Mouse (Mus musculus) macrophage (primary cell): ENCODE results near the gene Crbn. TPM values are rescaled to one million over a fixed set of nuclear protein-coding genes. Genes with fewer than 3 reads are reported as not detected.

ENCODE experiments used
- H3K27ac ChIP-seq: fragments of 350-480 bp; formaldehyde crosslinking; 2 replicates; pipeline ENCODE4 v1.9.0; 2021
- H3K36me3 ChIP-seq: fragments of 350-480 bp; formaldehyde crosslinking; 2 replicates; pipeline ENCODE4 v1.9.0; 2021; ENCODE audit errors: inconsistent target
- H3K4me3 ChIP-seq: fragments of 350-480 bp; formaldehyde crosslinking; 2 replicates; pipeline ENCODE4 v1.9.0; 2021; ENCODE audit errors: inconsistent target
- H3K79me2 ChIP-seq: fragments of 350-480 bp; formaldehyde crosslinking; 2 replicates; pipeline ENCODE4 v1.9.0; 2021; ENCODE audit errors: inconsistent target
- WGBS: methylation state at CpG from one replicate; pipeline ENCODE4 v1.1.7; 2026; ENCODE audit warnings: inconsistent platforms; ENCODE audit not compliant: missing documents; 5-methylcytosine and 5-hydroxymethylcytosine counted together
- polyA plus RNA-seq: library from polyadenylated mRNA; stranded (reverse); fragments of 250-400 nt; gene quantifications from 3 replicates; pipeline ENCODE4 v1.2.4, GENCODE M21; 2018; ENCODE audit warnings: inconsistent platforms

Crbn gene
- polyA plus RNA-seq, 1 experiment from 2014 or later: 26.6 TPM

DNA sequence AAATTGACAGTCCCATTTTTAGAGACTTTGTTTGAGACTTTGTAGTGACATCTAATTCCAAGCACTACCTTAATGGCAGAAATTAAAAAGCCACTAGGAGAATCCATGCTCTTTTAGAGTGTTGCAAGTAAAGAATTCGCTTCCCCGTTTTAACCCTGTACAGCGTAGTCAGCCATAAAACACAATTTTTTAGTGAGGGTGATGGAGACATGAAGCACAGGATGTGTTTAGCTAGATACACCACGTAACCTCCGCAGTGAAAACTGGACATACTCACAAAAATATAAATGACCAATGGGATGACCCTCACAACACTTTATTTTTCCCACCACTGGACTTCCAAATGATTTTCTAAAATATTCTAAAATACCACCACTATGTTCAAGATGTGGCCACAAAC is 52.6 kb downstream of the Crbn start:
- no peaks in the 10 kb centered on the region for H3K36me3 ChIP-seq
- no peak overlapping the region for H3K27ac ChIP-seq
- H3K79me2 ChIP-seq: no peaks in the 10 kb centered on the region
- no peak overlapping the region for H3K4me3 ChIP-seq
- WGBS: 93% methylated on average over 5 of the region's 5 CpGs

DNA sequence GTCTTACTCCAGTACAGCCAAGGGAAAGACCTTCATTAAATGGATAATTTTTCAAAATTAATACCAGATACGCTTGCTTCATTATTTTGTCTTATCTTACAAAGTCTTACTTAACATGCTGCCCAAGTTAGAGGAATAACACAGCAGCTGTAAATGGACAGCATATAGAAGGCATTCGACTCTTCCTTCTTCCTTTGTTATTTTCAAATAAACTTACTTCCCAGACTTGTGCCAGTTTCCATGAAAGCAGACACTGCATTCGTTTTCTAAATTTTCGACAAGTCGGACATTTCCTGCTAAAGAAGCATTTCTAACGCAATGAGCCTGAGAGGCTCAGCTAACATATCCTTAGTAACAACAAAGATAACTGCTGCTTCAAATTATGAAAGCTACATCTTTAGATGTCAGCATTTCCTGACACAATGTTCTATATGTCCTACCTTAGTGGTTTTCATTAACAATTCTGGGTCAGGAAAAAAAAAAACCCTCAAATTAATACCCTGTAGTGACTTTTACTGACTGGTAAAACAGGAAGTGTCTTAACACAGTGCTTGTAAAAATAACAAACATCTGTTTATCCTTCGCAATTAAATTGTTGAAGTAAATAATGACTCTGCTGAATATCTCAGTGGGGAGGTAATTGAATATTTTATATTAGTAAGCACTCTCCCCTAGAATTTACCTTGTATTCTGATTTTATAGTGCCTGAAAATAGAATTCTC is 54.0 kb downstream of the Crbn start:
- WGBS: 77% methylated on average over 7 of the region's 7 CpGs

DNA sequence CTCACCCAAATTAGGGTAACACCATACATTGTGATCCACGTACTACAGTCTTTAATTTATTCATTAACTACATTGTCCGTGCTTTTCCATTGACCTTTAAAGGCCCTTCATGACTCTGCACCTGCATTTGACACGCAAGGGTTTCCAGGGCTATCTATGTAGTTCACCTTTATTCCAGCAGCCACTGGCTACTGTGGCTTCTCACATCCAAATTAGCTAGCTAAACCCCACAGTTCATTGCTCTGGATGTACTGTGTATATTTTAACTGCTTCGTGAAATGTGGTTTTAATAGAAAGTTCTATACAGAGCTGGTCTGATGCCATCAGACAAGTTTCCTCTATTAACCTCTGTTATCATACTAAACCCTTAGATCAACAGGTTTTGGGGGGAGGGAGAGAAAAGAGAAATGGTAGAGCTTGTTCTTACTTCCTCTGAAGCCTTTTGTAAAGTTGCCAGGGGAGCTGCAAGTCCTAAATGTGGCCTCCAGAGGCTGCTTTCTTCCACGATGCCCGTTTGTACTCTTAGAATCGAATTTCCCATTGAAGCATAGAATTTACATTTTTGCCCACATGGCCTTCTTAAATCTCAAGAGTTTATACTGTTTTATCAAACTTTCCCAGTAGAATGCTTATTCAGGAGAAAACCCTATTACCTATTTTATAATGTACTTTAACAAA is 56.2 kb downstream of the Crbn start:
- H3K27ac ChIP-seq: no peak overlapping the region
- 51% methylated on average over 6 of the region's 7 CpGs for WGBS
- H3K79me2 ChIP-seq: no peaks in the 10 kb centered on the region
- no peak overlapping the region for H3K4me3 ChIP-seq
- no peaks in the 10 kb centered on the region for H3K36me3 ChIP-seq

More for the DNA sequence above, 54.0 kb downstream of the Crbn start:
- Histone ChIP-seq H3K27ac (no peak overlapping the region), H3K4me3 (no peak overlapping the region), H3K79me2 (no peaks in the 10 kb centered on the region), H3K36me3 (no peaks in the 10 kb centered on the region)

DNA sequence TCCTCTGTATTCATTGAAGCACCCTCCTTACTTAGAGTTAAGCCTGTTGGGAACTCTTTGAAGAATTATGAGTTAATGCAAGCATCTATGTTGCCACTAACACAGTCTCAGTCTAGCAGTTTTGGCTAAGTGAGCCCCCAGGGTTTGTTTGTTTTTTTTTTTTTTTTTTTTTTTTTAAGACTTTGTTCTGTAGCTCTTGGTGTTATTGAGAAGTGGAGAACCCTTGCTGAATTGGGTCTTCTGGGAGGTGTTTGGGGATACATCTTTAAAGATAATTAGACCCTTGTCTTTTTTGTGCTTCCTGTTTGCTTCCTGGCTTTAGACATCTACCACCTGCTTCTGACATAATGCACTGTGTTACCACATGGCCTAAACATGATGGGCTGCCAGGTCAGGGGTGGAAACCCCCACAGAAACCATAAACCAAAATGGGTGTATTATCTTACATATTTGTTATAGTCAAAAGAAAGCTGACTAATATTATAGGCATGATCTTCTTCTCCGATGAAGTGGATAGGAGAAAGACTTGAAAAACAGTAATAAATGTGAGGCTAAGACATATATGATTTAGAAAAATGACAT is 59.5 kb downstream of the Crbn start:
- no peak overlapping the region for H3K27ac ChIP-seq
- no peaks in the 10 kb centered on the region for H3K79me2 ChIP-seq
- WGBS: 100% methylated on average over 1 of the region's 1 CpGs
- H3K4me3 ChIP-seq: no peak overlapping the region
- H3K36me3 ChIP-seq: no peaks in the 10 kb centered on the region

DNA sequence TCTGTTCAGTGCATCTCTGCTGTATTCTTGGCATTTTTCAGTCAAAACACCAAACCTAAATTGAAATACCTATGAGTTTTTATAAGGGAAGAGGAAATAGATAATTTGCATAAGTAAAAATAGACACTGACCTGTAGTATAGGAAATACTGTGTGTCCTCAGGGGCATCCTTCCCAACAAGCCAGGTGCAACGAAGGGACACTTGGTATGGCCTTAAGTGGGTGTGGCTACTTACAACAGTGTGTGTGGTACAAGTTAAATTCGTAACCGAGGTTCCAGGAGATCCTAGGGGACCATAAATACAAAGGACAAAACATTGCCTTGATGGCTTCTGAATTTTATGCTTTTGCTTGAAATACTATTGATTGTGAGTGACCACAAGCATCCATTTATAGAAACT is 61.6 kb downstream of the Crbn start:
- WGBS: 76% methylated on average over 3 of the region's 3 CpGs
- H3K4me3 ChIP-seq: no peak overlapping the region
- no peaks in the 10 kb centered on the region for H3K79me2 ChIP-seq
- no peak overlapping the region for H3K27ac ChIP-seq
- no peaks in the 10 kb centered on the region for H3K36me3 ChIP-seq

DNA sequence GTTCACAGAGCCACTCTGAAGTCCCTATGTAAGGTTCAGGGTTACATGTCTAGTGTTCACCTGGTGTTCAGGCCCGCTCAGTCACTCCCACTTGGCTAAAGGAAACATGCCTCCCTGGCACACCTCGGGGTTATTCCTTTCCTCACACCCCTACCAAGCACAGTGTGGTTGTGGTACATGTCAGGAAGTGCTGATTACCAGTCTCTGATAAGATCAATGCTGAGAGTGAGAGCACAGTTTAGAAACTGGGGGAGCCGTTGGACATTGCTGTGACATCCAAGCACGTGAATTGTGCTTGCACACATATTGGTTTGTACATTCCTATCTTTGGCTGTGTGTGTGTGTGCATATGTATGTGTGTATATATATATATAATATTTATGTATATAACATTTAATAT is 67.3 kb downstream of the Crbn start:
- no peaks in the 10 kb centered on the region for H3K79me2 ChIP-seq
- H3K27ac ChIP-seq: no peak overlapping the region
- no peak overlapping the region for H3K4me3 ChIP-seq
- no peaks in the 10 kb centered on the region for H3K36me3 ChIP-seq
- 27% methylated on average over 4 of the region's 4 CpGs for WGBS

Other genes starting within 250 kb of the Crbn start
- gene Il5ra, start 51.0 kb downstream of the Crbn start, polyA plus RNA-seq: 0.03 TPM in 1 of 3 replicates, not detected in the others
- 30.3 to 35.6 TPM (median 35.5 TPM) in 3 replicates for gene Trnt1, start 31.0 kb downstream of the Crbn start, polyA plus RNA-seq